ENCODE assay signal across 8 mouse cellular contexts in genomic region chr5:124111742-124112497, GRCm38 (mm10). TPM values are rescaled to one million over a fixed set of nuclear protein-coding genes. Genes with fewer than 3 reads are reported as not detected.
A peak's percentile ranks its signal among the peaks of the same experiment; 100 is the strongest.
DNase-seq lines count a peak whose midpoint lies in the region; ATAC-seq and TF ChIP-seq lines count a peak whose summit lies in the region.

TSS of gene Ogfod2 (plus strand) at chr5:124112297.

- H3K9me3 ChIP-seq in embryonic facial prominence, embryonic 13.5 days = no peaks in the 10 kb centered on the region
- no peaks in the 10 kb centered on the region for H3K9me3 ChIP-seq in limb, embryonic 12.5 days
- H3K9me3 ChIP-seq in midbrain, embryonic 15.5 days = no peaks in the 10 kb centered on the region

- H3K4me3 ChIP-seq in embryonic facial prominence, embryonic 13.5 days = peak within 1 kb of the TSS; percentile 91
- H3K4me3 ChIP-seq in kidney, adult 2 months (ENCODE audit: insufficient read depth, low read depth, low read length) = peak within 1 kb of the TSS; percentile 92
- peak within 1 kb of the TSS; percentile 73 for H3K4me3 ChIP-seq in limb, embryonic 12.5 days (replicated peaks)
- peak within 1 kb of the TSS; percentile 77 for H3K4me3 ChIP-seq in midbrain, embryonic 15.5 days
- peak within 1 kb of the TSS; percentile 90 for H3K4me3 ChIP-seq in spleen, adult 2 months (ENCODE audit: extremely low read depth, insufficient read depth, insufficient read length)

- H3K4me1 ChIP-seq in embryonic facial prominence, embryonic 13.5 days = peaks cover 18% of the 10 kb centered on the region
- H3K4me1 ChIP-seq in kidney, adult 2 months (ENCODE audit: control insufficient read depth, insufficient read depth, low read length) = peaks cover 5% of the 10 kb centered on the region
- H3K4me1 ChIP-seq in limb, embryonic 12.5 days (replicated peaks) = peaks cover 28% of the 10 kb centered on the region
- H3K4me1 ChIP-seq in midbrain, embryonic 15.5 days = peaks cover 32% of the 10 kb centered on the region
- H3K4me1 ChIP-seq in spleen, adult 2 months (ENCODE audit: control insufficient read depth, insufficient read depth, insufficient read length) = peaks cover 14% of the 10 kb centered on the region; the same call in 1 of the 2 replicates

- WGBS in embryonic facial prominence, embryonic 13.5 days = under 1% methylated on average over 66 of the region's 66 CpGs
- WGBS in kidney, adult 2 months = under 1% methylated on average over 66 of the region's 66 CpGs
- under 1% methylated on average over 66 of the region's 66 CpGs for WGBS in limb, embryonic 12.5 days
- 2% methylated on average over 66 of the region's 66 CpGs for WGBS in midbrain, embryonic 15.5 days
- WGBS in spleen, adult 2 months = under 1% methylated on average over 66 of the region's 66 CpGs

- peak within 1 kb of the TSS; percentile 92 for H3K4me2 ChIP-seq in embryonic facial prominence, embryonic 13.5 days
- peak within 1 kb of the TSS; percentile 95 for H3K4me2 ChIP-seq in limb, embryonic 12.5 days
- H3K4me2 ChIP-seq in midbrain, embryonic 15.5 days = peak within 1 kb of the TSS; percentile 80

- peak within 1 kb of the TSS; percentile 81 for H3K9ac ChIP-seq in embryonic facial prominence, embryonic 13.5 days
- H3K9ac ChIP-seq in limb, embryonic 12.5 days (replicated peaks) = peak within 1 kb of the TSS; percentile 69
- peak within 1 kb of the TSS; percentile 74 for H3K9ac ChIP-seq in midbrain, embryonic 15.5 days

- peak within 1 kb of the TSS; percentile 91 for H3K27ac ChIP-seq in embryonic facial prominence, embryonic 13.5 days
- H3K27ac ChIP-seq in kidney, adult 2 months (ENCODE audit: insufficient read depth, low read depth, low read length) = peak within 1 kb of the TSS; percentile 96
- peak within 1 kb of the TSS; percentile 86 for H3K27ac ChIP-seq in limb, embryonic 12.5 days
- peak within 1 kb of the TSS; percentile 94 for H3K27ac ChIP-seq in midbrain, embryonic 15.5 days
- H3K27ac ChIP-seq in spleen, adult 2 months (ENCODE audit: insufficient read depth, low read length) = peak within 1 kb of the TSS; percentile 94

- peak; percentile 40 for TF ChIP-seq POLR2A in kidney, adult 2 months (IDR thresholded peaks at IDR 0.05; ENCODE audit: low read depth, low read length)
- TF ChIP-seq POLR2A in spleen, adult 2 months (IDR thresholded peaks at IDR 0.05; ENCODE audit: low read depth, low read length) = peak; percentile 55

- no peaks in the 10 kb centered on the region for H3K27me3 ChIP-seq in embryonic facial prominence, embryonic 13.5 days
- no peaks in the 10 kb centered on the region for H3K27me3 ChIP-seq in kidney, adult 2 months (replicated peaks; ENCODE audit: control insufficient read depth, insufficient read depth, low read length)
- H3K27me3 ChIP-seq in limb, embryonic 12.5 days = no peaks in the 10 kb centered on the region
- H3K27me3 ChIP-seq in midbrain, embryonic 15.5 days (replicated peaks) = no peaks in the 10 kb centered on the region
- no peaks in the 10 kb centered on the region for H3K27me3 ChIP-seq in spleen, adult 2 months (ENCODE audit: control insufficient read depth, insufficient read depth, low read length)

- TF ChIP-seq CTCF in kidney, adult 2 months (conservative IDR thresholded peaks at IDR 0.05; ENCODE audit: insufficient read depth, insufficient read length, low read depth, low read length) = peak; percentile 29; the same call in 1 of the 2 replicates
- TF ChIP-seq CTCF in spleen, adult 2 months (IDR thresholded peaks at IDR 0.05; ENCODE audit: extremely low read depth, insufficient read depth, insufficient read length, insufficient replicate concordance) = peak; percentile 22; the same call in 1 of the 2 replicates

- no peaks in the 10 kb centered on the region for H3K36me3 ChIP-seq in embryonic facial prominence, embryonic 13.5 days
- H3K36me3 ChIP-seq in kidney, adult 2 months (ENCODE audit: control insufficient read depth, insufficient read depth, low read length) = no peaks in the 10 kb centered on the region
- peaks cover 4% of the 10 kb centered on the region; the same call in 1 of the 2 replicates for H3K36me3 ChIP-seq in limb, embryonic 12.5 days
- no peaks in the 10 kb centered on the region for H3K36me3 ChIP-seq in midbrain, embryonic 15.5 days (replicated peaks)
- peaks cover 1% of the 10 kb centered on the region; the same call in 1 of the 2 replicates for H3K36me3 ChIP-seq in spleen, adult 2 months (ENCODE audit: control insufficient read depth, insufficient read depth, low read length)

- peak; percentile 99 for DNase-seq in 3134 (ENCODE audit: extremely low read depth, insufficient read length, low spot score)
- peak; percentile 96 for DNase-seq in adrenal gland, postnatal 36 days
- peak; percentile 96 to 97 for DNase-seq in heart, adult 18-20 months
- peak; percentile 97 for DNase-seq in kidney, adult 2 months
- DNase-seq in spleen, adult 2 months (ENCODE audit: low read depth in 1 of 2, low spot score in 2 of 2) = peak; percentile 92 to 98

- peak; percentile 96 for ATAC-seq in embryonic facial prominence, embryonic 13.5 days (ENCODE audit: insufficient number of reproducible peaks, insufficient read depth, low FRiP score, low TSS enrichment, low read depth)
- ATAC-seq in limb, embryonic 12.5 days (ENCODE audit: insufficient number of reproducible peaks, insufficient read depth, low FRiP score, low TSS enrichment, low read depth) = peak; percentile 95
- ATAC-seq in midbrain, embryonic 15.5 days (replicated peaks) = peak; percentile 97

RNA-seq across cellular contexts. Expression of gene Ogfod2, which starts in this region (rescaled TPM):
- total RNA-seq in adrenal gland, postnatal 36 days (2021) = 10 to 100 TPM; 34.2 to 41.1 TPM
- 18.8 and 20.7 TPM in 2 replicates for polyA plus RNA-seq in embryonic facial prominence, embryonic 13.5 days (2015; fragmentation: Nextera tagmentation; extraction: Ambion mirVana)
- 10 to 100 TPM; 15.1 to 17.5 TPM for total RNA-seq in heart, adult 18-20 months (2021)
- polyA plus RNA-seq in kidney, adult 2 months (2012; rRNA removed) = 54.9 and 71.9 TPM in 2 replicates
- polyA plus RNA-seq in limb, embryonic 12.5 days (2016; fragmentation: Nextera tagmentation; extraction: Ambion mirVana) = 13.9 and 18.5 TPM in 2 replicates
- 37.7 and 38.0 TPM in 2 replicates for polyA plus RNA-seq in midbrain, embryonic 15.5 days (2015; fragmentation: Nextera tagmentation; extraction: Ambion mirVana)
- polyA plus RNA-seq in spleen, adult 2 months (2012; rRNA removed) = 35.5 and 52.0 TPM in 2 replicates

Comparison
In these comparisons a context has a peak if more than half of its experiments do, and no peak if none do; other contexts are left out.
1. Peak in every context shown above with its lines: DNase-seq, ATAC-seq, H3K4me3 ChIP-seq and H3K27ac ChIP-seq.